Mouse (Mus musculus) adrenal gland, postnatal 36 days (tissue): ENCODE results near the gene Kdm6b. TPM values are rescaled to one million over a fixed set of nuclear protein-coding genes. Genes with fewer than 3 reads are reported as not detected.

Source experiments
- DNase-seq, 2 experiments: peaks; one replicate each; pipeline ENCODE4 v3.0.0; 2021; ENCODE audit warnings: mixed read lengths in 1 of 2
- total RNA-seq, 2 experiments: library from RNA; stranded (reverse); gene quantifications; 2 replicates each; pipeline ENCODE4 v1.2.3; 2021

The Kdm6b gene
- total RNA-seq, 2 experiments from 2014 or later = 31.8 to 48.0 TPM

DNA sequence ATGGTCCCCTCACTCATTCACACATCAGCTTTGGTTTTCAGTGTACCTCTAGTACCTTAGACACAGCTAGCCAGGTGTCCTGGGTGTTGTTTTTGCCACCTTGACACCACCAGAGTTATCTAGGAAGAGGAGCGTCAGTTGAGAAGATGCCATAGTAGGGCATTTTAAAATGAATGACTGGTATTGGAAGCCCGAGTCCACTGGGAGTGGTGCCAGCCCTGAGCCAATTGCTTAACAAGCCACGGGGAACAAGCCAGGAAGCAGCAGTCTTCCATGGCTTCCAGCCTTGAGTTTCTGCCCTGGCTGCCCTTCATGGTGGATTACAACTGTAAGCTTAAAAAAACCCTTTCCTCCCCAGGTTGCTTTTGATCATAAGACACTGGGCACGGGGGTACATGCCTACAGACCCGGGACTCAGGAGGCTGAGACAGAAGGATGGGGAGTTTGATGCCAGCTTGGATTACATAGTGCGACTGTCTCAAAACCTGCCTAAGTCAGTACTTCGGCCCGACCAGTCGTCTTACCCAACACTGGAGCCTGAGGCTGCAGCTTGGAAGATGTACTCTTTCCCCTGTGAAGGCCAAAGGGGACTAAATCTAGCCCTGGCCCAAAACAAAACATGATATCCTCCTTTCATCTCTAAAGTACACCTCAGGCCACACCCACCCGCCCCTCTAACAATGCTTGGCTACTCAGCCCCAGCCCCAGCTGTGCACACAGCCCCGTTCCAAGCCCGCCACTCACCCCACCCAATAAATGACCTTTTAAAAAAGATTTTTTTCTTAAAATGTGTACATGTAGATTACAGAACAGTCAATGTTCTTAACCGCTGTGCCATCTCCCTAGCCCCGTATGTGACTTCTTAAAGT lies 23.7 kb downstream of the Kdm6b start:
- peak; percentile 84 to 91 for DNase-seq

GRCm38 (mm10) chr11:69388680-69389079 lies 24.8 kb downstream of the Kdm6b start:
- no peak for DNase-seq

DNA sequence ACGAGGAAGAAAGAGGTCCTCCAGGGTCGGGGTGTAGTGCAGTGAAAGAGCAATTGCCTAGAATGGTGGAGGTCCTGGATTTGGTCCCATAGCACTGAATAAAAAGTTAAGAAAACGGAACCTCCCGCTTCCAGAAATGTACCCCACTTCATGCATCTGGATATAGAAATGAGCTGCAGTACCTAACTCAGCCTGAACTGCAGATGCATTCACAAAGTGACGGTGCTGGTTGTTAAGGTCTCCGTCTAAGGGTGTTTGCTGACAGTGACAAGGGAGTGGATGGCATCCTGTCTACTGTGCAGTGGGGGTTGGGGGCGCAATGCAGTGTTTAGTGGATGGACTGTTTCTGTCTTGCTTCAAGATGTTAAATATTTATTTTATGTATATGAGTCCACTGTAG lies 26.7 kb downstream of the Kdm6b start:
- no peak for DNase-seq

- no peak for DNase-seq
Measured at GRCm38 (mm10) chr11:69384979-69385378, 28.5 kb downstream of the Kdm6b start.

- DNase-seq = no peak
Measured at GRCm38 (mm10) chr11:69382478-69383105, 30.9 kb downstream of the Kdm6b start.

DNA sequence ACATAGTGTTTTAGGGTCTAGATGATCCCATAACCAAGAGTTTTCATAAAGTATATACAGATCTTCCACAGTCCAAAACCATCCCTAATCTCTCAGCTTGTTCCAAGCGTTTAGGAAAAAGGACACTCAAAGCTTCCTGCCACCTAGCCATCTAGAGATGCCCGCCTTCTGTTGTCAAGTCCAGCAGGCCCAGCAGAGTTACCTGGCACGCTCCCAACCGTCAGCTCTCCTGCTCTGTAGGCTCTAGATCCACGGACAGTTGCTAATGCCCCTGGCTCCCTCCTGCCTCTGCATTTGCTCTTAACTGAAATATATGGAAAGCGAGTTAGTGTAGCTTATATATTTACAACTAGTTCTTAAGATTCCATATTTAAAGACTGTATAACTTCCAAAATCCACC lies 32.1 kb downstream of the Kdm6b start:
- no peak for DNase-seq

DNA sequence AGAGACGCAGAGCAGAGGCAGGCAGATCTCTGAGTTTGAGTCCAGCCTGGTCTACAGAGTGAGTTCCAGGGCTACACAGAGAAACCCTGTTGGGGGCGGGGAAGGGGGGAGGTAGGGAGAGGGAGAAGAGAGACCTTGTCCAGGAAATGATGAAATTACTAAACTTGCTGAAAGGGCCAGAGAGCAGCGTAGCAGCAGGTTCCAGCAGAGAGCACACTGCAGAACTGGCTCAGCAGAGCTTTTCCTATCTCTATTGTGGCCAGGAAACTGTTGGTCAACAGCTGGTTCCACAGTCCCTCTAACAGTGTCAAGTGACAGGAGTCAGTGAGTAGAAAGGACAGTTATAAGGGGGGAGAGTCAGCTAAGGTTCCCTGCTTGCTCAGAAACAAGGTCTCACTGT lies 33.9 kb downstream of the Kdm6b start:
- DNase-seq = no peak

- DNase-seq = no peak
Measured at GRCm38 (mm10) chr11:69377766-69378165, 35.7 kb downstream of the Kdm6b start.

DNA sequence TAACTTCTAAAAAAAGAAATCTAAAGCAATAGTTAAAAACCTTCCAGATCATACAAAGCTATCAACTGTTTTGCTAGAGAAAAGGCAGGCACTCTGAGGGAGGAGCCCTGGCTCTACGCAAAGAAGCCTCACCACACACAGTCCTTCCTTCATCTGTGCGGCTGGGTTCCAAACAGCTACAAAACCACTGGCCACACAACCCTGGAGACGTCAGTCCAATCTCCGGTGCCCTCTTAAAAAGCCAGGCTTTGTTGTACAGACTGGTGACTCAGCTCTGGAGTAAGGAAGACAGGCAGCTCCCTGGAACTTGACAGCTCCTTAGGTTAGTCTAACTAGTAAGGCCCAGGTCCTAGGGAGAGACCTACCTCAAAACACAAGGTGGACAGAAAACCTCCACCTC lies 37.8 kb downstream of the Kdm6b start:
- no peak for DNase-seq

- DNase-seq = no peak
Measured at GRCm38 (mm10) chr11:69373223-69373965, 40.1 kb downstream of the Kdm6b start.

DNA sequence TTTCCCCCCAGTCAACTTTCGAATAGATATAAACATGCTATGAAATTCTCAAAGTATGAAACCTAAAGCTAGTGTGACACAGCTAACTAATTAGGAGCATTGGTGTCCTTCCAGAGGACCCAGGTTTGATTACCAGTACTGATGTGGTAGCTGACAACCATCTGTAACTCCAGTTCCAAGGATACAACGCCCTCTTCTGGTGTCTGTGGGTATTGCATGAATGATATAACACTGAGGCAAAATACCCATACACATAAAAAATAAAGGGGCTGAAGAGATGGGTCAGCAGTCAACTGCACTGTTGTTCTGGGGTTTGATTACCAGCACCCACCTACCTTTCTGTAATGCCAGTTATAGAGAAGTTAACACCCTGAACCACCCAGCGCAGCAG lies 40.7 kb downstream of the Kdm6b start:
- DNase-seq = no peak

DNA sequence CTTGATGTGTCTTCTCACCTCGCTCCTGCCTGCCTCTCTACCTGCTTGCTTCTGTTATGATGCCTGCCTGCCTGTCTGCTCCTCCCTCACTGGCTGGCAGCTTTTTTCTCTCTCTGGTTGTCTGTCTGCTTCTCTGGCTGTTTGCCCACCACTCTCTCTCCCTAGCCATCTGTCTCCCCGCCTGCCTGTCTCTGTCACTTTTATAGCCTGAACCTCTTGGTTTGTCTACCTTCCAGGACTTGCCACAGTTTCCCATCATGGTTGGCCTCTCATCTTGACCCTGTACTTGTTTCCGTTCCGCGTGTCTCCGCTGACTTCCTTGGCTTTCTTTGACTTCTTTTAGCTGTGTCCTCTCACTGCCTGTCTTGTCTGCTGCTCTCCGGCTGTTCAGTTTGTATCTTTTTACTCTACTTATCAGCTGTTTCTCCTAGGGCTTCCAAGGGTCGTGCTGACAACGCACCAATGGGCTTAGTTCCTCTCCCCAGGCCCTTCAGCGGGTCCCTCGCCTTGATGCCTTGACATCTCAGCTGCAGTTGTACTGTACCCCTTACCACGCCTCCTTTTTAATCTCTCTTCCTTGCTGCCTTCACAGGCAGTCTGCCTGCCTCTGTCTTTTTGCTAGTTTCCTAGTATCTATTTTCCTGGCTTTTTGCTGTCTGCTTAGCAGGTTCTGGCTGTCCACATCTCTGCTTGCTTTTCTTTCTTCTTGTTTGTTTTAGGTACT lies 41.3 kb downstream of the Kdm6b start:
- DNase-seq = peak in 1 of 2 experiments; percentile 41

DNA sequence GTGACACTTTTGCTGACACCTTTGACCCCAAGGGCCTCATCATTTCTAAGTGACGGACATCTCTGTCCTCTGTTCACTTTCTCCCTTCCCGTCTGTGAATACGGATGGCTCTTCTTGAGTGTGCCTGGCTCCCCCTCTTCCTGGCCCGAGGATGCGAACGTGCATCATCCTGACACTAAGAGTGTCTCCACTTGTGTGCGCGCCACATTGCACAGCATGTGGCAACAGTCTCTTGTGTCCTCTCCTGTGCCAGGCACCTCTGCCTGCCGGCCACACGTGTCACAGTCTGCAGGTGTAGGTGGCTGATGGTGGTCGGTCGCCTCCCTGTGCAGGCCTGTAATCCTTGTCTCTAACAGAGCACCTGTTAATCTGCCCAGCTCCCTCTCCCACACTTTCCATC lies 41.9 kb downstream of the Kdm6b start:
- DNase-seq = no peak

DNA sequence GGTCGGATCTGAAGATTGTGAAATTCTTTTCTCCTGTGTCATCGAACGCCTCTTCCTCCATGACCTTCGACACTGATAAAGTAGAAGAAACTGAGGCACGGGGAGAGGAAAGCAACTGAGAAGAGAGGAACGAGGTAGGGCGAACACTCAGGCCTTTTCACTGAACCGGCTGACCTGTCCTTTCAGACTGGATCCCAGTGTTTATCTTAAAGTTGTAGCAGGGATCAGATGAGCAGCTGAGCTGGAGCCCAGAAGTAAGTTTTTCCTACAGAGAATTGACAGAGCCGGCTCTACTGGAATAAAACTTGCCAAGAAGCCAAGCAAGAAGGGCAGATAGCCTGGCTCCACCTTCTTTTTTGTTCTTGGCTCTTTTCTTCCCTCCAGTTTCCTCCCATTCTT lies 42.7 kb downstream of the Kdm6b start:
- no peak for DNase-seq

DNA sequence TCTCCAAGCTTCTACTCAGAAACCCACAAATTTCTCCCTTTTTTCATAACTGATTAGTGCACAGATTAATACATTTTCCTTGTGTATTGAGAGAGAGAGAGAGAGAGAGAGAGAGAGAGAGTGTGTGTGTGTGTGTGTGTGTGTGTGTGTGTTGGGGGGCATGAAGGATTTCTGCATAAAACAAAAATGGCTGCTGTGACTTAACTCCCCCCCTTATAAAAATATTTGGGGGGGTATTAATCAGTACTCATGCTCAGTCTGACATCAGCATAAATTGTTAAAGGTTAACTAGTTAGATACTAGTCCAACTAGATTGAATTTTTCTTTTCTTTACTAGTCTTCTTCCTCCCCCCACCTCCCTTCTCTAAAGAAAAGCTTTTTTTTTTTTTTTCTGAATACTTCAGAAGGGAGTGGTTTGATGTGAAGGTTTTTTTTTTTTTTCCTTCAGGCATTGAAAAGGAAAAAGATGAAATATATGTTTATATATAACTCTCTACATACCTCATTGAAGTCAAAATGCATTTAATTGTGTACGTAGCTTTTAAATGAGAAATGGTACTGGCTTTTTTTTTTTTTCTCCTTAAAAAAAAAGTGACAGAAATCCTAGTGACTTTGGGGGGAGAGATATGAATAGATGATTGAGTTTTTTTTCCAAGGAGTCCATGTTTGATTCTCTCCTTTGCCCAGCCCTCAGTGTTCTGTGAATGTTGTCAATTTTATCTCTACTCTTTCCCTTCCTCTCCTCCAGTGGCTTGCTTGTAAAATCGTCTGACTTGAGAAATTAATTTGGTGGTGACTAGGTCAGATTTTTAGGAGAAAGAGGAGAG lies 43.3 kb downstream of the Kdm6b start:
- no peak for DNase-seq

GRCm38 (mm10) chr11:69369215-69369989 lies 44.1 kb downstream of the Kdm6b start, which contains the start of gene Chd3:
Gene Chd3, minus strand, starts transcription at chr11:69369406.
- DNase-seq = no peak

DNA sequence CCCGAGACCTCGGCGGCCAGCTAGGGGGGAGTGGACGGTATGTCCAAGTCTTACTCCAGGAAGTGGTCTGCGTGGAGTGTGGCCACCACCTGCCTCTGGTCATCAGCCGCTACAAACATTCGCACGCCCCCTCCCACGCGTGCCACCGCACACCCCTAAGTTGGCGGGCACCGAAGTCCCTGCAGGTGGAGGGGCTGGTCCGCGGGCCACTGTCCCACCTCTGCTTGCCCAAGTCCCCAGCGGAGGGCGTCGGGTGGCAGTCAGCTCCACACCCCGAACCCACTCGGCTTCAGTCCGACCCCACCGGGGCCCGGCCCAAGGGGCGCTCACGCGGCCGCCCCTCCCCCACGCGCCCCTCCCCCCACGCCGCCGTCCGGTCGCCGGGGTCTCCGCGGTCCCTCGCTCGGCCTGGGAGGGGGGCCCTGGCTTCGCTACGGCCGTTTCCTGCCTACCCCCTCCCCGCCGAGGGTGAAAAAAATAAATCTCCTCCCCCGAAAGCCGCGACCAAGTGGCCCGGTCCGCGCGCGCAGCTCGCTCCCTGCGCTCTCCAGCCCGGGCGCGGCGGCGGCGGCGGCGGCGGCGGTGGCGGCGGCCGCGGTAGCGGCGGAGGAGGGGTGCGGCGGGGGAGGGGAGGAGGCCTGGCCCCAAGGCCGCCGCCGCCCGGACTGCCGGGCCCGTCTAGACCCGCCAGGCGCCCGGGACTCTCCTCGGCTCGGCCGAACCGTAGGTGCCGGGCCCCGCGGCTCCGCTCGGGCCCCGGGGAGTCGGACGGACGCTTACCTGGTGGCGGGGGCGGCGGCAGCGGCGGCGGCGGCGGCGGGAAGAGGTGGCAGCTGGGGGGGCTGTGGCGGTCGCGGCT lies 44.9 kb downstream of the Kdm6b start:
- DNase-seq = peak; percentile 61 to 79

GRCm38 (mm10) chr11:69367616-69368355 lies 45.7 kb downstream of the Kdm6b start:
- peak; percentile 16 to 60 for DNase-seq
